Mouse (Mus musculus): ENCODE data around the gene Cbx1.

Cbx1 gene

DNA sequence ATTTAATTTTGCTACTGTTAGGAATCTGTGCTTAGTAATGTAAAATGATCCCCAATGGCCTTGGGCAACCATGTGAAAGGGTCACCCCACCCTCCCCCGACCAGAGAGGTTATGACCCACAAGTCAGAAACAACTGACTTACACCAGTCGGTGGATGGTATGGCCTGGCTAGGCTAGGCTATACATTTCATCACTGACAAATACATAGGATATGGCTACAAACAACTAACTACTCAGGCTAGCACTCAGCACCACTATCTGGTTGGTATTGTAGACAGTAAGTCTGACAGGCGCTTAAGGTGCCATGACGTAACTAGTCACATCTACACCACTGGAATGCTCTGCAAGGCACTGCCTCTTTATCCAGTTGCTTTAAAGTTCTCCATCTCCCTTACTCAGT is 24.5 kb downstream of the Cbx1 start:
- CTCF ChIA-PET: no interaction called here

DNA sequence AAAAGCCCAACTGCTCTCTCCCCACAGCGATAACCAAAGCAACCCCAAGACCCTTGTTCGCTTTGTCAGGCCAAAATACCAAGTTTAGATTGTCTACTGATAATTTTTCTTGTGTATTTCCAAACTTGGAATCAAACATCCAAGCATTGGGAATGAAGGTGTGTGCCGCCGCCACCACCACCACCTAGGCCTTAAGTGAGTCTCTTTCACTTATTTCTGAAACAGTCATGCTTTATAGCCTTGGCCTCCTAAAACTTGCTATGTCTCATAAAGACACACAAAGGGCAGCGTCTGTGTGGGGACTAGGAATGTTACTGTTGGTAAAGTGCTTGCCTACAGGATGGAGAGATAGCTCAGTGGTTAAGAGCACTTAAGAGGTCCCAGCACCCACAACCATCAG is 25.0 kb downstream of the Cbx1 start:
- CTCF ChIA-PET: no interaction called here

DNA sequence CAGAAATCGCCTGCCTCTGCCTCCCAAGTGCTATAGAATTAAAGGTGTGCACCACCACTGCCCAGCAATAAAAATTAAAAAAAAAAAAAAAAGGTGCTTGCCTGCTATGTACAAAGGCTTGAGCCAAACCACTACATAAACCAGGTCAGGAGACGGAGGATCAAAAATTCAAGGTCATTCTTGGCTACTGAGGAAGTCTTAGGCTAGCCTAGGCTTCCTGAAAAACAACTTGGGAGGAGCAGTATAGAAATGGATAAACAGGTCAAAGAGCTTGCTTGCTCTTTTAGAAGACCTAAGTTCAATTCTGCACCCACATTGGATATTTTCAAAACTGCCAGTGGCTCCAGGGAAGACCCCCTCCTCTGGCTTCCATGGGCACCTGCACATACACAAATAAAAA is 25.5 kb downstream of the Cbx1 start:
- CTCF ChIA-PET: no interaction called here

DNA sequence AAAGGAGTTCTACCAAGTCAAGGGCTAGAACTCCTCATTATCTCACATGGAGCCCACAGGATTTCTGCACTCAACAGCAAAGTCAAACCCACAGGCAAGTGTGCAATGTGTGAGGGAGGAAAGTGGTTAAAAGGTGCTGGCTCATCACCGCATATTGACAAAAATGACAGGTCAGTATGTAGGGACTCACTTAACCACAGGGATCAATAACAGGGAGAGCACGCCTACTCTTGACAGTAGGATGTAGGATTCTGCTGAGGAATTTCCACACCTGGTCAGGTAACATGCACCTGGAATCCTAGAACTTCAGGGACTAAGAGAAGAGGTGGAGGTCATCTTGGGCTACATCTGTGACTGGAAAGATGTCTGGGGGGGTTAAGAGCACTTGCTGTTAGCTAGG is 27.0 kb downstream of the Cbx1 start:
- CTCF ChIA-PET: no interaction called here

DNA sequence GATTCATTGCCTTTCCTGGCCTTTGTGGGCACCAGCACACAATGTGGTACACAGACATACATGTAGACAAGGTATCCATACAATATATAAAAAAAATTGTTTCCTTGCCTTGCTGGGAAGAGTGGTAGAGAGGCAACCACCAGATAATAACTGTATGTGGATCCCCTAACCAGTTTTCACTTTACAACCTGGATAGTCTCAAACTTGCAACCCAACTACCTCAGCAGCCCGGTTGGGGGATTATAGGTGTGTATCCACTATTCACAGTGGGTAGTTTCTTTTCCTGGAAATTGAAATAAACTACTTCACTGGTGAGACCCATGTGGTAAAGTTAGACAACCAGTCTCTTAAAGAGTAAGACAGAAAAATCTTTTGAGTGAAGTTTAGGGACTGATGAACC is 27.6 kb downstream of the Cbx1 start:
- CTCF ChIA-PET: no interaction called here

DNA sequence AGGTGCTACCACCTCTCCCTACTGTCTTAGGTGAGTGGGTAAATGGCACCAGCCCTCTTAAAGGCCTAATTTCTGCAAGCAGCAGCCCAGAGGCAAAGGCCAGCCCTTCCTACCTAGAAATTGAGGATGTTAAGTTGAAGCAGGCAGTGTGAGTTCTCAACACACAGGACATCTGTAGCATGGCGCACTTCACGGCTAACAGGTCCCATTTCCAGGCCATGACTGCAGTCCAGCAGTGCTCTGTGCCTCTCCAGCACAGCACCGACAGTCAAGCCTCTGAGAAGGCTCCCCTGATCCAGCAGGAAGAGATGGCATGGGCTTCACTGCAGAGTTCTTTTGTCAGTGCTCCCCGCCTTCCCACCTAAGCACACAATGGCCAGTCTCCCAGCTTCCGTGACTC is 28.1 kb downstream of the Cbx1 start:
- CTCF ChIA-PET: no interaction called here

DNA sequence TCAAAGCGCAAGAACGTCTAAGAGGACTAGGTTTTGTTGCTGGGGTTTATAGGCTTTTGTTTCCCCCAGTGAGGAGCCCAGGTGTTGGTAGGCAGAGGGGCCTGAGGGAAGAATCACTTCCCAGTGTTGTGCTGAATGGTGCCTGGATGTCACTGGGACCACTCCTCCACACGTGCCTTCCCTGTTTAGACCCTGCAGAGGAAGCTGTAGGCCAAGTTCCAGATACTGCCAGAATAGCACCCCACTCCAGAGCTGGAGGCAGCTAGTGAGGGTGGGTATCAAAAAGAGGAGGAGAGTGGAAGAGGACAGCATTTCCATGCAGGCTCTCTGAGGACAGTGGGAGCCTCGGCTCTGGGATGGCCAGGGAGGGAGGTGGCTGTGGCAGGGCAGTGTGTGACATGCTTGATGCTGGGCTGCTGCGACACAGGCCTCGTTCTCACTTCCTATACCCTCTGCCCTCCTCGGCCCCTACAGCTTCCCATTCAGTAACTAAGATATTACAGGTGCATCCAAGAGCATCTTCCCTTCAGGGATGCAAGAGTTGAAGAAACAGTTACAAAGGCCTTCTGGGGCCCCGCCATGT is 29.3 kb downstream of the Cbx1 start:
- CTCF ChIA-PET: no interaction called here

DNA sequence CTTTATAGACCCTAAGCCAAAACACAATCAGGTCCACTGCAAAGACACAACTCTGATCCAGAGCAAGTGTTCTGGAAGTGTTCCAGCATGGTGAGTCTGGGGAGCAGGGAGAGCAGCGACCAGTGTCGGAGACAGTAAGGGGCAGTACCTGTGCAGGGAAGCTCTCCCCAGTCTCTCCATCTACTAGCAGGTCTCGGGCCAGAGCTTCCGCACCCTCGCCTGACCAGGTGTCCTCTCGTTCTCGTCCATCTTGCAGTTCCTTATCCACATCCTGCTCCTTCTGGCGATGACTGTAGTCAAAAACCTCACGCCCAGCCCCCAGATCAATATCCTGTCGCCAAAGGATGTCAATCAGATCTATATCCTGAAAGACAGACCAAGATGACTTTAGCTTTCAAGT is 33.0 kb downstream of the Cbx1 start:
- CTCF ChIA-PET: interaction anchor here (0.6 kb wide), 1 partner anchor 1469 kb away, joined by 9 read pairs; no protein-coding TSS in a partner anchor

DNA sequence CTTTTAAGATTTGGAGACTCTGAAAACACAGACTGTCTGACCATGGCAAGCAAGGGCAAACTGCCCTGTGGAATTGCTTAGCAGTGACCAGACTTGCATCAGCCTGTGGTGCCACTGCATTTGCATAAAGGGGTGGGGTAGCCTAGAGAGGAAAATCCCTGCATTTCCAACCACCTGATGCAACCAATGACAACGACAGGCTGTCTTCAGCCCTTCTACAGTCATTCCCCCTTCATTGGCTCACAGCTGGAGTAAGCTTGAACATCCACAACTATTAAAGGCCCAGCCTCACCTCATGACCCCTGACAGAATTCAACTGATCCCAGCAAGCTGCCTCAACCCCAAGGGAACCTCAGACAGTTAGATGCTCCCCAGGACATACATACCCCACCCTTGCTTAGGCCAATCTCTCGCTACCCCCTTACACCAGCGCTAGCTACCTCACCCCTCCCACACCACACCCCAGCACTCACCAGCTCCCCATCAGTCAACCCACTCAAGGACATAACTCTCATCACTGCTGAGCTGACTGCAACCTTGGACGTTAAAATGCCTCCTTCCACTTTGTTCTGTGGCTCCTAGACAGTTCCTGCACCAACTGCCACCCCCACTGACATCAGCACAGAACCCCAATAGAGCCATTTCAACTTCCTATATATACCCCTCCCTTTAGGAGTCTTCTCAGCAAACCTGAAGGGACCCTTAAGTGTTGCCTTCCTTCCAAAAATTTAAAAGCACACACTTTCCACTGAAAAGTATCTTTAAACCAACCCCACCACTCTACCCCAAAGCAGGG is 33.9 kb downstream of the Cbx1 start:
- CTCF ChIA-PET: no interaction called here

DNA sequence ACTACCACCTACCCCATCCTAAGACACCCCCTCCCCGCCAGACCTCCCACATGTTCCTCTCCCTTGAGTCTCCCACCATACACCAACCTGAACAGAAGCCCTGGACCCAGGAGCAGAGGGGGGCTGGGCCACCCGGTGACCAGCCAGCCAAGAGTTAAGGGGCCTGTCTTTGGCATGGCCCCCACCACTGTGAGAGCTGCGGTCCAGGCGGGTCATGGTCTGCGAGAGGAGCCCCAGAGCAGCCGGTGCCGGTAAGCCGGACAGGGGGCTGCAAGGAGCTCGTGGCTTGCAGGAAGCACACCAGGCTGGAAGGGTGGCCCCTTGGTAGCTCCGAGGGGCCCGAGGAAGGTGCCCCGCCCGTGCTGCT is 34.5 kb downstream of the Cbx1 start:
- CTCF ChIA-PET: no interaction called here

DNA sequence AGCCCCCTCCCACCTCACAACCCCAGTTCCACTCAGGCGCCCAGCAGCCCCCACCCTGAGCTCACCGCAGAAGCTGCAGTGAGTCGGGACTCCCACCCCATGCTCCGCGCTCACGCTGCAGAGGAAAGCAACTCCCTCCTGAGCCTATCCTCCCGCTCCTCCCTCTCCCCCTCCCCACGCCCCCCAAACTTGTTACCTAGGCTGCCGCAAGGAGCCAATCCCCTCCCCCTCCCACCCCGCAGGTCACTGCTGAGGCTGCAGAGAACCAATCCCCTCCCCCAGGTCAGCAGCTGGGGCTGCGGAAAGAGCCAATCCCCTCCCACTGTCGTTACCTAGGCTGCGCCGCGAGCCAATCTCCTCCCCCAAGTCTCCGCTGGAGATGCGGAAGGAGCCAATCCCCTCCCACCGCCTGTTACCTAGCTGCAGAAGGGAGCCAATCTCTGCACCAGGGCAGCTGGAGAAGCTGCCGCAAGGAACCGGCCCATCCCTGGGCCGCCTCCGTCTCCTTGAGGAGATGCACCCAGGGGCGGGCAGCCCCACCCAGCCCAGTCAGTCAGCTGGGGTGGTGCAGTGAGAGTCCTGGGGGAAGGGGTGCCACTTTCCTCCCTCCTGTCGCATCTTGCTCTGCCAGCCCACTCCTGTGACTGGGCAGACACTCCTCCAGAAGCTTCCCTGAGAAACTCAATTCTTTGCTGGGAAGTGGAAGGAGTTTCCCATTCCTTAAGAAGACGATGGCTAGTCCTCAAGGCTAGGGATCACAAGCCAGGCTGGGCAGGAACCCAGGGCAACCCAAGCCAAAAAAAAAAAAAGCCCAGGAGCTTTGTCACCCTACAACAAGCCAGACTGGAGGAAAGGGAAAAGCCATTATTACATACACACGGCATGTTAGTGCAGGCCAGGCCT is 35.2 kb downstream of the Cbx1 start:
- CTCF ChIA-PET: interaction anchor here (0.6 to 0.8 kb wide), 2 partner anchors 27 to 818 kb away, joined by 3 to 4 read pairs; no protein-coding TSS in a partner anchor

DNA sequence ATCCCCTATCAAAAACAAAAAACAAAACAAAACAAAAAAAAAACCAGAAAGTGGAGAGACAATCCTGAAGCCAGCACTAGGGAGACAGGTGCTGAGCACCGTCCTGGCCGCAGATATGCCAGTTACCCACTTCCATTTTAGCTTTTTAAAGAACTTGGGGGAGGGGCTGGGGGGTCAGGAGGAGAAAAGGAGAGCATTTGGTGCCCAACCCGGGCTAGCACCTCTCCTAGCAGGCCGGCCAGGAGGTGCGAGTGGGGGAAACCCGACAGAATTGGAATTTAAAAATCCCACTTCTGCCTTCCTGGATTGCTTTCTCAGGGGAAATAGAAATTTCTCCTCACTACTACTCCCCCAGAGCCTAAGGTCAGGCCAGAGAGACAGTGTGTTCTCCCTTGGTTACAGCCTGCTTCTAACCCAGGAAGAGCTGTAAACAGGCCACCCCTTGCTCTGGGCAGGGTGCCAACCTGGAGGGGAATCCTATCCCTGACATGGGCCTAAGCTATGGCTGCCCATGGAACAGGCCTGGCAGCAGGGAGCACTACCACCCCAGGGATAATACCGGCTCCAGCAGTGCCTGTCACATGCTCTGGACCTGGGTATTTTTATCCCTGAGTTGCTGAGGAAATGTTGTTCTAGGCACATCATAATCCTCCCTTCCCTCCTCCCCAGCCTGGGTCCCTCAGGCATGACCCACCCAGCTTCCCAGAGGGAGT is 36.0 kb downstream of the Cbx1 start:
- CTCF ChIA-PET: interaction anchor here (0.6 kb wide), 1 partner anchor 817 kb away, joined by 4 read pairs; no protein-coding TSS in a partner anchor

DNA sequence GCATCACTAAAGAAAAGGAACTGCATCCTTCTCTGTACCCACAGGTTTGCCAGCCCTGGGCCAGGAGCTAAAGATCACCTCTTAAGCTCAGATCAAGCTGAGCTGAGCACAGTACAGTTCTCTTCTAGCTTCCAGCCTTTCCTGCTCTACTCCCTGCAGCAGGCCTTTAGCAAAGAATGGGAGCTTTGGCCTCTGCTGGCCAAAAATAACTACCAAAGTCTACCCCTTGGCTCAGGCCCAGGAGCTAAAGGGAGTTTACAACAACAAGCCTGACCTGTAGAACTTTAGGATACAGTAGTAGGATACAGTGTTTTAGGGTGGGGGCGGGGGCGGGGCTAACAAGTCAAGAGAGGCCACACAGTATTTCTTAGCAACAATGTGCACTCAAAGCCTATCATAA is 37.6 kb downstream of the Cbx1 start:
- CTCF ChIA-PET: interaction anchor here (0.6 kb wide), 1 partner anchor 48 kb away, joined by 4 read pairs; no protein-coding TSS in a partner anchor

DNA sequence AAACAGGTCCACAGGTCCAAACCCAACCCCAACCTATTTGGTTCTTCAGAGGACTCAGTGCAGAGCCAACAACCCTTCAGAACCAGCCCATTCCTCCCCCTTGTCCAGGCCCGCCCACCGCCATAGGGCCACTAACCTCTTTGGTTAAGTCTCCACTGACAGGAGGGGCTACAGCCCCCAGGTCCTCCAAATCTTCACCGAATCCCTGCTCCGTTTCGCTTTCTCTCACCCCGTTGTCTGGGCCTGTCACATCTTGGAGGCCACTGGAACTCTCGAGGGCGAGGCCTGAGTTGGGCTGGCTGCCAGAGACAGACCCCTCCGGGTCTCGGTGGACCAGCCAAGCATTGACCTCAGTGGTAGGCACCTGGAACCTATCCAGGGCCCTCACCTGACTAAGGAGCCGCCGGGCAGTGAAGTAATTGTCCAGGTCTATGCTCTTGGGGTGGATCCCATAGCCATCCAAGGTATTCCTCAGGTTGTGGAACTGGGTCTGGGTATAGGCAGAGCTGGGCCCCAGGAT is 38.2 kb downstream of the Cbx1 start:
- CTCF ChIA-PET: interaction anchor here (0.6 kb wide), 1 partner anchor 48 kb away, joined by 4 read pairs; no protein-coding TSS in a partner anchor

DNA sequence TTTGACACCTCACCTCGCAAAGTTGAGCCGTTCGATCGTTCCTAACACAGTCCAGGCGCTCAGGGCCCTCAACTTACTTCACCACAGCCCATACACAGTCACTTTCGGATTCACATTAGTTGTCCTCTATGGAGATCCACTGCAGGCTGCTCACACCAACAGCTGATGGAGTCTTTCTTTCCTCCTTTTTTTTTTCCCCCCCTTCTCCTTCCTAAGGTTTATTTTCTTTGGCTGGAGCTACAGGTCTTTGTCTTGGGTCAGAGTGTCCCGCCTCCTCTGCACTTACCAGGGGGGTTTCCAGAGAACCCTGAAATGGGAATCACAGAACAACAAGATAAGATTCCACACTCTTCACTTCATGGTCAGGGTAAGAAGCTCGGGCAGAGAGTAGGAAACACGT is 39.0 kb downstream of the Cbx1 start:
- CTCF ChIA-PET: no interaction called here

DNA sequence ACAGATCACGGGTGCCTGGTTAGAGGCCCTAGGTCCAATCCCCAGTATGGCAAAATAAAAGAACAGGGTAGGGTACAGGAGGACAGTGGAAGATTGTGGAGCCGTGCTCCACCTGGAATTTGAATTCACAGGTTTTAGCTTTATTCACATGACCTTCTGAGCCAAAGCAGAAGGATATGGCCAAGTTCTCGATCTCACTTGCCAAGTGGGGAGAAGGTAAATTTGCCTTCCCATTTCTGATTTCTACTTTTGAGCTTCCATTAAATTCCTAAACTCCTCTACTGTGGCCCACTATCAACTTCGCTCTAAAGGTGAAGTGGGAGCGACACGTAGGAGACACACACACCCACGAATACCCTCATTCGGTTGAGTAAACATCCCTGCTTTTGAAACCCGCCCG is 40.0 kb downstream of the Cbx1 start:
- CTCF ChIA-PET: no interaction called here

DNA sequence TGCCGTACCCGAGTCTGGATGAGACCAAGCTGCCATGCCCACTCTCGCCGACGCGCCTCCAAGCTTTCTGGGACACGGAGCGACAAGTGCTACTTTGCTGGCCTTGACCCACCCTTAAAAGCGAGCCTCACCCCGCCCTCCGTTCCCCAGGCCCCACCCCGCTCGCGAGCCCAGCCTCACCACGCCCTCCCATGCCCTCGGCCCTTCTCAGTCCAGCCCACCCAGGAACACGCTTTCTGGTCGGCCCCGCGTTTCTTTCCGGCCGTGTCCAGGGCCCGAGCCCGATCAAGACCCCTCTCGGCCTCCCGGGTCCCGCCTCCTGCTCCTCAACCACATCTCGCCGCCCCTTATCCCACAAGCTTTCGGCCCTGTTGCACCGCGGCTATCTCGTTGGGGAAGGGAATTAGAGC is 40.5 kb downstream of the Cbx1 start:
- CTCF ChIA-PET: no interaction called here

DNA sequence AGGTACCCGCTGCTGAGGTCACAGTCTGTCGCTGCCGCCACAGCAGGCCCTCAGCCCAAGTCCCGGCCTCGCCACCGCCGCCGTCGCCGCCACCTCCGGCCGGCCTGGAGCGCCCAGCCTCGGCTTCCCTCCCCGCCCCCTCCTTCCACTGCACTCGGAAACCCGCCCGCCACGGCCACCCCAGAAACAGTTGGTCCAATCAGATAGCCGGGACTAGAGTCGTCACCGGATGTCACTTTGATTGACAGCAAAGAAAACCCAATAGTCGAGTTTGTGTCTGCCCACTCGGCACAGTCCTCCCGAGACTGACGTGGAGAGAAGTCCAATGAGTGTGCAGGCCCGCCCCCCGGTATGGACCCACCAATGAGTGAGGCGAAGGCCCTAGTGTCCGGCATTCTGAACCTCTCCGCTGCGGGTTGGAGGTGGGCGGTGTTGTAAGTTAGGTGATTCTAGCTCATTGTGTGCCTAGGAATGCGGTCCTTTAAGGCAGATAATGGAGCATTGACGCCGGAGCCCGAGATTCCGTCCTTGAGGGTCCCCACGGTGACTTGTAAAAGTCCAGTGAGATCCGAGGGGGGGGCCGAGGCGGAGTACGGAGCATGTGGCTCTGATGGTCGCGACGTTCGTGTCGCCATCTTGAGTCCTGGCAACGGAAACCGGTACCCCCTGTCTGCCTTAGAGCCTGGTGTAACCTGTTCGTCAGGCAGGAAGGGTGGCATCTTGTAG is 41.0 kb downstream of the Cbx1 start, which contains the start of gene Nfe2l1:
TSS of gene Nfe2l1 (minus strand) at position 156 of the 726 bp plus-strand sequence.
- CTCF ChIA-PET: no interaction called here

DNA sequence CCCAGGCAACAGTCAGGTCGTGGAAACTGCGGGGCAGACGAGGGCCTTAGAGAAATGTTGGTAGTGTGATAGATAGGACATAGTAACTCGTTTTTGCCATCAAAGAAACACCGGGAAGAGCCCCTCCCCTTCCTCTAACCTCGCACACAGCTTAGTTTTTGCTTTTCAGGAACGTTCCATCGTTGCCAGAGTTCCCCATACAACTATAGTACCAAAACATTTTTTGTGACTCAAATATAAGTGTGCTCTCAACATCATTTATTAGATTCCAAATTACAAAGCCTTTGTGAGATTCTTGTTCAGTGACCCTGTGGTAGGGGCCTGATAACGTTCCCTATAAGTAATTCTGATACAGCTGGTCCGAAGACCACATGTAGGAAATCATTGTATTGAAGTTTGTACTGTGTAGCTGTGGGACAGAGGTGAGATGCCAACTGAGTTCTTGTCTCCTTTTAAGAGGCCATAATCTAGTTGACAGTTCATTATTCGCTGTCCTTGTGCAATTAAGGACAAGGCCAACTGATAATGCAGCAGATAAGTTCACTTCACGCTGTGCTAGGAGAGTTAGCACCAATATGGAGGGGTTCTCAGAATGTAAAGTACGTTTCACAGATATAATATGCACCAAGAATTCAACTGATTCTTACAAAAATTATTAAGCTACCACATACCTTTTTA is 41.8 kb downstream of the Cbx1 start:
- CTCF ChIA-PET: interaction anchor here (0.6 kb wide), 1 partner anchor 534 kb away, joined by 3 read pairs; no protein-coding TSS in a partner anchor

DNA sequence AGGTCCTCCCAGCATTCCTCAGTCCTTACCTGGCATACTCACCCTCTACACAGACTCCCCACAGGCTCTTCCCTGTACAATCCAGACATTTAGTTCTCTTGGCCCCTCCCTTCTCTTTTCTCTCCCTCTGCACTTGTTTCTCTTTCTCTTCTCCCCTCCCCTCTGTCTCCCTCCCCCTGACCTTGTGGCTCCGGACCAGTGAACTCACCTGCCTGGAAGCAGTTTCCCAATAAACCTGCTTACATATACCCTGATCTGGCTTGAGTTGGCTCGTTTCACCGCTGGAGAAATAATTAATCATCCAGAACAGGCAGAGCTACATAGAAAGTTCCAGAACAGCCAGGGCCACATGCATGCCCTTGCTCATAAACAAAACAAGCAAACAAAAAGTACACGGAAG is 42.6 kb downstream of the Cbx1 start:
- CTCF ChIA-PET: interaction anchor here (0.6 kb wide), 1 partner anchor 535 kb away, joined by 3 read pairs; no protein-coding TSS in a partner anchor
